Mouse (Mus musculus) neutrophil, adult 5-6 weeks (primary cell): ENCODE data around the gene Ctnnd2. TPM values are rescaled to one million over a fixed set of nuclear protein-coding genes. Genes with fewer than 3 reads are reported as not detected.

Source experiments
- ATAC-seq: fragments of 151-379, 151-347 bp; 2 replicates; pipeline ENCODE4 v1.8.0; 2017; ENCODE audit warnings: mild to moderate bottlenecking, moderate TSS enrichment; ENCODE audit not compliant: insufficient number of reproducible peaks, poor library complexity, low FRiP score, severe bottlenecking; ENCODE audit errors: extremely low read depth
- total RNA-seq: library from RNA; stranded (forward); fragments of 200-1000 nt; gene quantifications from 2 replicates; pipeline ENCODE4 v1.2.3, GENCODE M21; 2017

Gene Ctnnd2
- total RNA-seq, 1 experiment from 2014 or later: 0.23 TPM

- ATAC-seq: no peak
These were observed 56.7 kb downstream of the Ctnnd2 start for GRCm38 (mm10) chr15:30229112-30229511.

GRCm38 (mm10) chr15:30235210-30236034 is 63.0 kb downstream of the Ctnnd2 start:
- no peak for ATAC-seq

- ATAC-seq: no peak
These were observed 68.5 kb downstream of the Ctnnd2 start for GRCm38 (mm10) chr15:30240881-30241280.

- no peak for ATAC-seq
These were observed 96.4 kb downstream of the Ctnnd2 start for GRCm38 (mm10) chr15:30268822-30269221.

- no peak for ATAC-seq
These were observed 98.8 kb downstream of the Ctnnd2 start for GRCm38 (mm10) chr15:30271141-30271572.

GRCm38 (mm10) chr15:30272326-30272725 is 99.9 kb downstream of the Ctnnd2 start:
- ATAC-seq: no peak

- ATAC-seq: no peak
These were observed 103.3 kb downstream of the Ctnnd2 start for GRCm38 (mm10) chr15:30275721-30276120.

- no peak for ATAC-seq
These were observed 104.3 kb downstream of the Ctnnd2 start for GRCm38 (mm10) chr15:30276691-30277090.

GRCm38 (mm10) chr15:30278610-30279009 is 106.2 kb downstream of the Ctnnd2 start:
- ATAC-seq: no peak

GRCm38 (mm10) chr15:30285572-30286244 is 113.3 kb downstream of the Ctnnd2 start:
- ATAC-seq: no peak

- no peak for ATAC-seq
These were observed 113.9 kb downstream of the Ctnnd2 start for GRCm38 (mm10) chr15:30286245-30286642.

GRCm38 (mm10) chr15:30302824-30303223 is 130.4 kb downstream of the Ctnnd2 start:
- no peak for ATAC-seq

GRCm38 (mm10) chr15:30306437-30306836 is 134.0 kb downstream of the Ctnnd2 start:
- ATAC-seq: no peak

- no peak for ATAC-seq
These were observed 150.2 kb downstream of the Ctnnd2 start for GRCm38 (mm10) chr15:30322543-30322942.

- no peak for ATAC-seq
These were observed 161.2 kb downstream of the Ctnnd2 start for GRCm38 (mm10) chr15:30333336-30334310.

GRCm38 (mm10) chr15:30338585-30339197 is 166.3 kb downstream of the Ctnnd2 start:
- ATAC-seq: no peak

- ATAC-seq: no peak
These were observed 173.4 kb downstream of the Ctnnd2 start for GRCm38 (mm10) chr15:30345754-30346153.

- no peak for ATAC-seq
These were observed 192.1 kb downstream of the Ctnnd2 start for GRCm38 (mm10) chr15:30364491-30364890.

GRCm38 (mm10) chr15:30369997-30370396 is 197.6 kb downstream of the Ctnnd2 start:
- no peak for ATAC-seq
